Mouse (Mus musculus) neural tube, embryonic 13.5 days (tissue): ENCODE results near the gene Socs1. TPM values are rescaled to one million over a fixed set of nuclear protein-coding genes. Genes with fewer than 3 reads are reported as not detected.
A peak's percentile ranks its signal among the peaks of the same experiment; 100 is the strongest.

Source experiments
- ATAC-seq: fragments of 200-750 bp; cut with Nextera tagmentation; 2 replicates; pipeline ENCODE4 v1.8.0; 2017; ENCODE audit warnings: low read depth, mild to moderate bottlenecking, moderate TSS enrichment, moderate library complexity
- H3K27ac ChIP-seq: fragments of 300-500 bp; sonication (generic); replicated peaks from 2 replicates; pipeline ENCODE4 v1.5.1; 2015; ENCODE audit warnings: moderate library complexity, mild to moderate bottlenecking, inconsistent platforms
- H3K27me3 ChIP-seq: fragments of 300-500 bp; sonication (generic); 2 replicates; pipeline ENCODE4 v1.6.1; 2015; ENCODE audit warnings: mild to moderate bottlenecking, inconsistent platforms
- H3K36me3 ChIP-seq: fragments of 300-500 bp; sonication (generic); 2 replicates; pipeline ENCODE4 v1.6.1; 2015; ENCODE audit warnings: mild to moderate bottlenecking, inconsistent platforms
- H3K4me1 ChIP-seq: fragments of 300-500 bp; sonication (generic); replicated peaks from 2 replicates; pipeline ENCODE4 v1.6.1; 2015; ENCODE audit warnings: inconsistent platforms
- H3K4me2 ChIP-seq: fragments of 300-500 bp; sonication (generic); 2 replicates; pipeline ENCODE4 v1.6.1; 2015; ENCODE audit warnings: inconsistent platforms, mild to moderate bottlenecking, moderate library complexity
- H3K4me3 ChIP-seq: fragments of 300-500 bp; sonication (generic); 2 replicates; pipeline ENCODE4 v1.5.1; 2015; ENCODE audit warnings: mild to moderate bottlenecking, inconsistent platforms
- H3K9ac ChIP-seq: fragments of 300-500 bp; sonication (generic); 2 replicates; pipeline ENCODE4 v1.6.1; 2015; ENCODE audit warnings: moderate library complexity, mild to moderate bottlenecking, inconsistent platforms
- H3K9me3 ChIP-seq: fragments of 300-500 bp; sonication (generic); 2 replicates; pipeline ENCODE4 v1.6.1; 2016; ENCODE audit warnings: inconsistent platforms
- WGBS: fragments of 180-500 bp; shearing (Covaris S2); methylation state at CpG from one replicate; pipeline ENCODE4 v1.1.7; 2015; 5-methylcytosine and 5-hydroxymethylcytosine counted together
- polyA plus RNA-seq: library from polyadenylated mRNA; unstranded; fragments of >200 nt; fragmentation: Nextera tagmentation; extraction: Ambion mirVana; gene quantifications from 2 replicates; pipeline ENCODE4 v1.2.1, GENCODE M21; 2015

Socs1 gene
- polyA plus RNA-seq, 1 experiment from 2014 or later, result 3.7 TPM

DNA sequence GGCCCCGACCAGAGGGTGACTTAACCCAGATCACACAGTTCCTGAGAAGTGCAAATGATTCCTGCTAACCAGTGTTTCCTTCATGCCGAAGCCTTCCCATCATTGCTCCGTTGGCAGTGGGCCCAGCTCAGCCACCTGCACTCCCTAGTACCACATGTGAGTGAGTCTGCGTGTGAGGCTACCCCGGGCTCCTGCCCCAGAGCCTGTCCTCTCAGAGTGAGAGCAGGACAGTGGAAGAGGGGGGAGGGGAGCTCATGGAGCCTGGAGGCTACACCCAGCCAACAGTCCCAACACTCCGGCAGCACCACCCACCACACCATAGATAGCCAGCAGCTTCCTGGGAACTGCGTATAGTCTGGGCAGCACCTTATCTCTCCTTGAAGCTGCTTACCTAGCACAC is 35.5 kb downstream of the Socs1 start:
- Histone ChIP-seq H3K27ac (no peak overlapping the region), H3K4me1 (peaks cover 7% of the 10 kb centered on the region; the same call in 1 of the 2 replicates), H3K27me3 (no peaks in the 10 kb centered on the region), H3K9me3 (no peaks in the 10 kb centered on the region), H3K36me3 (no peaks in the 10 kb centered on the region), H3K4me2 (no peak overlapping the region), H3K4me3 (no peak overlapping the region), H3K9ac (0 out of 2 replicates have a peak overlapping the region, but pooled peaks have one; percentile 8)
- peak; percentile 40; the same call in 1 of the 2 replicates for ATAC-seq
- WGBS, result 56% methylated on average over 7 of the region's 7 CpGs

DNA sequence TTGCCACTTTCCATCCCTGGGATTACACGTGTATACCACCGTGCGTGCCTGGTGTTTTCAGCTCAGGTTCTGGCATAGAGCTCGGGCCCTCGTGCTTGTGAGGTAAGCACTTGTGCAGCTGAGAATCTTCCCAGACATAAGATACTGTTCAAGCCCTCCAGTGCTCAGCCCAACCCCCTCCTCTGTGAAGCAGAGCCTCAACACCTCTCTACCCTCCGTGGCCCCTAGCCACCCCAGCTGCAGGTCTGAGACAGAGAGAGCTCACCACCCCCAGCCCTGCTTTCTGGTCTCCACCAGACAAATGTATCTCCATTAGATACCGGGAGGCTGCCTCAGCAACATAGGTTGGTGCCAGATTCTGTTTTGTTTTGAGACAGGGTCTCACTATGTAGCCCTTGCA is 36.1 kb downstream of the Socs1 start:
- Histone ChIP-seq H3K4me1 (peaks cover 7% of the 10 kb centered on the region; the same call in 1 of the 2 replicates), H3K4me2 (no peak overlapping the region), H3K27ac (no peak overlapping the region), H3K9me3 (no peaks in the 10 kb centered on the region), H3K36me3 (no peaks in the 10 kb centered on the region), H3K4me3 (no peak overlapping the region), H3K27me3 (no peaks in the 10 kb centered on the region), H3K9ac (no peak overlapping the region)
- WGBS, result 74% methylated on average over 7 of the region's 7 CpGs
- ATAC-seq, result no peak

- no peaks in the 10 kb centered on the region for H3K4me1 ChIP-seq
- no peak for ATAC-seq
- no peaks in the 10 kb centered on the region for H3K27me3 ChIP-seq
- H3K27ac ChIP-seq, result no peak overlapping the region
- no peak overlapping the region for H3K4me2 ChIP-seq
- 94% methylated on average over 2 of the region's 2 CpGs for WGBS
- no peak overlapping the region for H3K9ac ChIP-seq
- no peak overlapping the region for H3K4me3 ChIP-seq
- no peaks in the 10 kb centered on the region for H3K9me3 ChIP-seq
- peaks cover 10% of the 10 kb centered on the region; the same call in 1 of the 2 replicates for H3K36me3 ChIP-seq
Measured at GRCm38 (mm10) chr16:10741082-10741481, 44.3 kb downstream of the Socs1 start.

- Histone ChIP-seq H3K4me1 (no peaks in the 10 kb centered on the region), H3K4me3 (no peak overlapping the region), H3K9ac (no peak overlapping the region), H3K36me3 (peaks cover 10% of the 10 kb centered on the region; the same call in 1 of the 2 replicates), H3K27me3 (no peaks in the 10 kb centered on the region), H3K9me3 (no peaks in the 10 kb centered on the region), H3K4me2 (no peak overlapping the region), H3K27ac (no peak overlapping the region)
- WGBS, result 73% methylated on average over 9 of the region's 9 CpGs
- ATAC-seq, result no peak
Measured at GRCm38 (mm10) chr16:10739854-10740398, 45.4 kb downstream of the Socs1 start.

DNA sequence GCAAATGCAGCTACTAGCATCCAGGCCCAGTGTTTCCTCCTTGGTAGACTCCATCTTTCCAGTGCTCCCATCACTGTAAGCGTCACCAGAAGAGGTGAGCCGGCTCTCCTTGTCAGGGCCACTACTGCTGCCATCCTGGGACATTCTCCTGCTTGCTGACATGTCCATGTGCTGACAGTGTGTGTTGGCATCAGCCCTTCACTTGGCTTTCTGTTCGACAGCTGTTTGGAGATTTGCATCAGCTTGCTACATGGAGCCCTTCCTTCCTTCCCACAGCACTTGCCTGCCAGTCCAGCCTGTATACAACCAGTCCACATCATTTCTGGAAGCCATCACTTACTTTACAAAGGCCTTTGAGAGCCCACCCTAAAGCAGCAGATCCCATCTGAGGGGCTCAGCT is 46.5 kb downstream of the Socs1 start:
- Histone ChIP-seq H3K27ac (no peak overlapping the region), H3K9me3 (no peaks in the 10 kb centered on the region), H3K9ac (no peak overlapping the region), H3K36me3 (peaks cover 10% of the 10 kb centered on the region; the same call in 1 of the 2 replicates), H3K27me3 (no peaks in the 10 kb centered on the region), H3K4me3 (no peak overlapping the region), H3K4me1 (no peaks in the 10 kb centered on the region), H3K4me2 (no peak overlapping the region)
- ATAC-seq, result no peak
- 88% methylated on average over 3 of the region's 3 CpGs for WGBS

DNA sequence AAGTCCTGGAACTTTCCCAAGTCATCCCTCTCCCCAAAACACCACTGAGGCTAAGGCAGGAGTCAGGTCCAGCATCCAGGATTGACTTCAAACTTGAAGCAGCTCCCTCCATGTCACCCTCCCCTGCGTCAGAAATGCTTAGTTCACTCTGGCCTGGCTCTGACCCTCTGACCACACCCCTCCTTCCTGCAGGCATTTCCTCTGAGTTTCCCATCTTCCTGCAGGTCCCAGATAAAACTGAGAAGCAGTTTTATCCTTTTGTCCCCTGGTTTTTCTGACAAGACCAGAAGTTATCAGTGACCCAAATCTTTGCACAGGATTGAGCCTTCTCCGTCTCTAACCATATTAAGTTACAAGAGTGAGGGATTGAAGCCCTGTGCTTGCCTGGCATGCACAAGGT is 47.8 kb downstream of the Socs1 start:
- no peaks in the 10 kb centered on the region for H3K9me3 ChIP-seq
- H3K4me3 ChIP-seq, result no peak overlapping the region
- H3K27me3 ChIP-seq, result no peaks in the 10 kb centered on the region
- H3K36me3 ChIP-seq, result peaks cover 10% of the 10 kb centered on the region; the same call in 1 of the 2 replicates
- no peaks in the 10 kb centered on the region for H3K4me1 ChIP-seq
- no peak overlapping the region for H3K9ac ChIP-seq
- 69% methylated on average over 2 of the region's 2 CpGs for WGBS
- H3K4me2 ChIP-seq, result no peak overlapping the region
- no peak overlapping the region; the same call in 1 of the 2 replicates for H3K27ac ChIP-seq
- no peak for ATAC-seq

- Histone ChIP-seq H3K9me3 (no peaks in the 10 kb centered on the region), H3K36me3 (0 out of 2 replicates have a peak, but pooled peaks cover 3% of the 10 kb centered on the region), H3K4me2 (no peak overlapping the region), H3K27ac (no peak overlapping the region), H3K9ac (no peak overlapping the region), H3K4me3 (no peak overlapping the region), H3K4me1 (no peaks in the 10 kb centered on the region), H3K27me3 (no peaks in the 10 kb centered on the region)
- WGBS, result 85% methylated on average over 10 of the region's 10 CpGs
- ATAC-seq, result no peak
Measured at GRCm38 (mm10) chr16:10736364-10736763, 49.0 kb downstream of the Socs1 start.

DNA sequence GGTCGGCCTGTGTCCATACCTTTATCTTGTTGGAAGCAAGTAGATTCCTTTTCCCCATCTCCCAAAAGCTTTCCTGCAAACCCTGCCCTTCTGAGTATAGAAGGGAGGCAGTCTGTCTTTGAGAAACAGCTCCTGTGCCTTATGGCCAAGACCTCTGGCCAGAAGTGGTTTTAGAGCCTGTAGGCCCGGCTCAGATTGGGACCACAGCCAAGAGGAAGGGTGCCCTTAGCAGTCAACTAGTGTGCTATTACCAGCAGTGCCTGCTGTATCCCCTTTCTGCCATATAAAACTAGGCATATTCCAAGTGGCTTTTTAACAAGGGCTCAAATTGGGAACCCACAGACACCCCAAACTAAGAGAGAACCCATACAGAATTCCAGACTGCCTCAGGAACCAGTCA is 49.6 kb downstream of the Socs1 start:
- WGBS, result 88% methylated on average over 2 of the region's 2 CpGs
- ATAC-seq, result no peak
- no peaks in the 10 kb centered on the region for H3K4me1 ChIP-seq
- H3K9me3 ChIP-seq, result no peaks in the 10 kb centered on the region
- no peaks in the 10 kb centered on the region for H3K27me3 ChIP-seq
- H3K4me2 ChIP-seq, result no peak overlapping the region
- no peak overlapping the region for H3K27ac ChIP-seq
- 0 out of 2 replicates have a peak, but pooled peaks cover 3% of the 10 kb centered on the region for H3K36me3 ChIP-seq
- H3K9ac ChIP-seq, result no peak overlapping the region
- no peak overlapping the region for H3K4me3 ChIP-seq

- 86% methylated on average over 5 of the region's 5 CpGs for WGBS
- no peak overlapping the region for H3K4me3 ChIP-seq
- no peak overlapping the region for H3K27ac ChIP-seq
- no peak overlapping the region for H3K9ac ChIP-seq
- H3K4me2 ChIP-seq, result no peak overlapping the region
- ATAC-seq, result no peak
- H3K27me3 ChIP-seq, result no peaks in the 10 kb centered on the region
- no peaks in the 10 kb centered on the region for H3K9me3 ChIP-seq
- H3K4me1 ChIP-seq, result peaks cover 15% of the 10 kb centered on the region
- no peaks in the 10 kb centered on the region for H3K36me3 ChIP-seq
Measured at GRCm38 (mm10) chr16:10732421-10732820, 52.9 kb downstream of the Socs1 start.

Other genes starting within 250 kb of the Socs1 start
- gene Dexi, start 242.5 kb downstream of the Socs1 start, polyA plus RNA-seq, result 19.1 and 21.8 TPM in 2 replicates
- gene Clec16a, start 240.2 kb downstream of the Socs1 start, polyA plus RNA-seq, result 68.7 and 69.0 TPM in 2 replicates
- not detected in 2 replicates for gene Tnp2, start 3.1 kb upstream of the Socs1 start, polyA plus RNA-seq
- not detected in 2 replicates for gene Prm3, start 5.4 kb upstream of the Socs1 start, polyA plus RNA-seq
- gene Prm2, start 10.6 kb upstream of the Socs1 start, polyA plus RNA-seq, result not detected in 2 replicates
- gene Prm1, start 20.3 kb upstream of the Socs1 start, polyA plus RNA-seq, result 0.64 TPM in 1 of 2 replicates, not detected in the other
- gene Gm11172, start 27.4 kb upstream of the Socs1 start, polyA plus RNA-seq, result not detected in 2 replicates
- gene Rmi2, start 49.5 kb upstream of the Socs1 start, polyA plus RNA-seq, result 0.55 and 0.68 TPM in 2 replicates